Mouse (Mus musculus) heart, embryonic 11.5 days (tissue): Measurements from ENCODE around the gene Smoc2. TPM values are rescaled to one million over a fixed set of nuclear protein-coding genes. Genes with fewer than 3 reads are reported as not detected.

Source experiments
- ATAC-seq: fragments of 200-750 bp; cut with Nextera tagmentation; replicated peaks from 2 replicates; pipeline ENCODE4 v1.8.0; 2017; ENCODE audit warnings: moderate library complexity; ENCODE audit not compliant: insufficient number of reproducible peaks, low FRiP score, low TSS enrichment
- H3K27ac ChIP-seq: fragments of 300-500 bp; sonication (generic); 2 replicates; pipeline ENCODE4 v1.5.1; 2014; ENCODE audit warnings: mild to moderate bottlenecking, low read depth, low read length
- H3K27me3 ChIP-seq: fragments of 300-500 bp; sonication (generic); 2 replicates; pipeline ENCODE4 v1.6.1; 2014; ENCODE audit warnings: mild to moderate bottlenecking, low read length, mixed read lengths; ENCODE audit not compliant: control insufficient read depth, insufficient read depth
- H3K36me3 ChIP-seq: fragments of 300-500 bp; sonication (generic); 2 replicates; pipeline ENCODE4 v1.6.1; 2014; ENCODE audit warnings: mild to moderate bottlenecking, low read length, moderate library complexity, mixed read lengths; ENCODE audit not compliant: control insufficient read depth, insufficient read depth
- H3K4me1 ChIP-seq: fragments of 300-500 bp; sonication (generic); 2 replicates; pipeline ENCODE4 v1.6.1; 2014; ENCODE audit warnings: low read length; ENCODE audit not compliant: control insufficient read depth, insufficient read depth
- H3K4me2 ChIP-seq: fragments of 300-500 bp; sonication (generic); 2 replicates; pipeline ENCODE4 v1.6.1; 2014; ENCODE audit warnings: mild to moderate bottlenecking, moderate library complexity
- H3K4me3 ChIP-seq: fragments of 300-500 bp; sonication (generic); 2 replicates; pipeline ENCODE4 v1.5.1; 2014; ENCODE audit warnings: low read depth, low read length
- H3K9ac ChIP-seq: fragments of 300-500 bp; sonication (generic); 2 replicates; pipeline ENCODE4 v1.6.1; 2014; ENCODE audit warnings: mild to moderate bottlenecking, low read depth, low read length, moderate library complexity
- H3K9me3 ChIP-seq: fragments of 300-500 bp; sonication (generic); replicated peaks from 2 replicates; pipeline ENCODE4 v1.6.1; 2016; ENCODE audit warnings: low read length; ENCODE audit not compliant: control insufficient read depth
- WGBS: fragments of 180-500 bp; shearing (Covaris S2); extraction: QIAGEN DNeasy Blood & Tissue Kit; methylation state at CpG from one replicate; pipeline ENCODE4 v1.1.7; 2014; ENCODE audit not compliant: insufficient replicate concordance; 5-methylcytosine and 5-hydroxymethylcytosine counted together
- polyA plus RNA-seq: library from polyadenylated mRNA; unstranded; fragments of >200 nt; fragmentation: Nextera tagmentation; extraction: Ambion mirVana; gene quantifications from 2 replicates; pipeline ENCODE4 v1.2.1, GENCODE M21; 2014

The Smoc2 gene
- polyA plus RNA-seq, 1 experiment from 2014 or later: 22.7 TPM

DNA sequence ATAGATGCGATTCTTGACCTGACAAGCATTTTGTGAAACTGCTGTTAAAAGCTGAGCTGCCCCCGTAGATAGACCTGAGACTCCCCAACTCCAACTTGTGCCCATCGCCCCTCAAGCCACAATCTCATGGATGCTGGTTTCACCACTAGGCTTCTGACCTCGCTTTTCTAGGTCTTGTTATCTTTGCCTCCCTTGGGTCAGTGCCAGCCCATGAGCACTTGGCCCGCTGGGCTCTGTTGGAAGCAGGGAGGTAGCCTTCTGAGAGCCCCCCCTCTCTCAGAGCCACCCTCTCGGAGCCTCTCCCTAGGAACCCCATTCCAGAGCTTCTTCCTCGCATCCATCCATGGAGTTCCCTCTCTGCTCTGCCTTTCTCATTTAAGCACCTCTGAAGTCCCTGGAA, 37.2 kb downstream of the Smoc2 start:
- no peak for ATAC-seq
- Histone ChIP-seq H3K4me2 (no peak overlapping the region), H3K9ac (no peak overlapping the region), H3K4me3 (no peak overlapping the region), H3K27me3 (peaks cover 23% of the 10 kb centered on the region), H3K9me3 (no peaks in the 10 kb centered on the region), H3K36me3 (no peaks in the 10 kb centered on the region), H3K27ac (no peak overlapping the region), H3K4me1 (no peaks in the 10 kb centered on the region)
- WGBS: 62% methylated on average over 7 of the region's 7 CpGs

- H3K4me2 ChIP-seq: no peak overlapping the region
- H3K27me3 ChIP-seq: peaks cover 14% of the 10 kb centered on the region
- H3K36me3 ChIP-seq: no peaks in the 10 kb centered on the region
- no peak overlapping the region for H3K9ac ChIP-seq
- 29% methylated on average over 4 of the region's 4 CpGs for WGBS
- no peak overlapping the region for H3K4me3 ChIP-seq
- no peak overlapping the region for H3K27ac ChIP-seq
- H3K9me3 ChIP-seq: no peaks in the 10 kb centered on the region
- no peaks in the 10 kb centered on the region for H3K4me1 ChIP-seq
- no peak for ATAC-seq
Observed at GRCm38 (mm10) chr17:14317439-14317838, 38.1 kb downstream of the Smoc2 start.

GRCm38 (mm10) chr17:14326156-14326555, 46.9 kb downstream of the Smoc2 start:
- H3K9ac ChIP-seq: no peak overlapping the region
- no peaks in the 10 kb centered on the region for H3K36me3 ChIP-seq
- peaks cover 21% of the 10 kb centered on the region for H3K27me3 ChIP-seq
- H3K9me3 ChIP-seq: no peaks in the 10 kb centered on the region
- no peaks in the 10 kb centered on the region for H3K4me1 ChIP-seq
- no peak overlapping the region for H3K4me2 ChIP-seq
- no peak for ATAC-seq
- 77% methylated on average over 7 of the region's 7 CpGs for WGBS
- H3K27ac ChIP-seq: no peak overlapping the region
- no peak overlapping the region for H3K4me3 ChIP-seq

GRCm38 (mm10) chr17:14328037-14328436, 48.7 kb downstream of the Smoc2 start:
- ATAC-seq: no peak
- H3K4me2 ChIP-seq: no peak overlapping the region
- no peak overlapping the region for H3K27ac ChIP-seq
- H3K4me3 ChIP-seq: no peak overlapping the region
- WGBS: 76% methylated on average over 9 of the region's 9 CpGs
- no peak overlapping the region for H3K9ac ChIP-seq
- H3K36me3 ChIP-seq: no peaks in the 10 kb centered on the region
- no peaks in the 10 kb centered on the region for H3K4me1 ChIP-seq
- H3K27me3 ChIP-seq: peaks cover 22% of the 10 kb centered on the region
- no peaks in the 10 kb centered on the region for H3K9me3 ChIP-seq

- 90% methylated on average over 7 of the region's 7 CpGs for WGBS
- H3K4me3 ChIP-seq: no peak overlapping the region
- no peak overlapping the region for H3K4me2 ChIP-seq
- no peaks in the 10 kb centered on the region for H3K4me1 ChIP-seq
- H3K27ac ChIP-seq: no peak overlapping the region
- ATAC-seq: no peak
- no peaks in the 10 kb centered on the region for H3K9me3 ChIP-seq
- H3K36me3 ChIP-seq: no peaks in the 10 kb centered on the region
- peaks cover 22% of the 10 kb centered on the region for H3K27me3 ChIP-seq
- H3K9ac ChIP-seq: no peak overlapping the region
Observed at GRCm38 (mm10) chr17:14330498-14330897, 51.2 kb downstream of the Smoc2 start.

DNA sequence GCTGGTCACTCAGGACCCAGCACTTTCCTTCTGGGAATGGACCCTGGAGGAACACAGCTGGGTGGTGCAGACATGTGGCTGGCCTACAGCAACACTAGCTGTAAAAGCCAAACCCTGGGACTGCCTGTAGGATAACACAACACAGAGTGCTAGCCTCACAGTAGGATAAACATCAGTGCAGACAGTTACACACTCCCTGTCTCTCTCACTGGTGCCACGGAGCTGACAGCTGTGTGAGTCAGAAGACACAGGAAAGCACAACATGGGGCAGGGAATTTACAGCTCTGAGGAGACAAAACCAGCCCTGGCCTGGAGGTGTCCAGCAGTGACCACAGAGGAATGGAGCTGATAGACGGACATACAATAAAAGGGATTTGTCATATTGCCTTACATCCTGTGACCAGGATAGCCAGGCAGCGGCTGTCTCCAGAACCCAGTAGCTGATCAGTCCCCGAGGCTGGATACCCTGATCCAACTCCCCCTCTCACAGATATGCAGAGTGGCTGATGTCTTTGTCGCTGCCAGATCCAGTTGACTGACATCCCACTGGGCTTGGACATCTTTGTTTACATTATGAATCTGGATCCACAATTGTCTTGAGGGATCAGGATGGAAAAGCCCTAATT, 60.7 kb downstream of the Smoc2 start:
- Histone ChIP-seq H3K27me3 (peaks cover 34% of the 10 kb centered on the region), H3K4me2 (no peak overlapping the region), H3K4me3 (no peak overlapping the region), H3K27ac (no peak overlapping the region), H3K36me3 (no peaks in the 10 kb centered on the region), H3K4me1 (0 out of 2 replicates have a peak, but pooled peaks cover 2% of the 10 kb centered on the region), H3K9ac (no peak overlapping the region), H3K9me3 (no peaks in the 10 kb centered on the region)
- WGBS: 43% methylated on average over 5 of the region's 5 CpGs
- ATAC-seq: no peak

GRCm38 (mm10) chr17:14340736-14341135, 61.4 kb downstream of the Smoc2 start:
- peaks cover 40% of the 10 kb centered on the region for H3K27me3 ChIP-seq
- no peak for ATAC-seq
- no peak overlapping the region for H3K4me2 ChIP-seq

GRCm38 (mm10) chr17:14342511-14342910, 63.2 kb downstream of the Smoc2 start:
- no peaks in the 10 kb centered on the region for H3K9me3 ChIP-seq
- H3K27ac ChIP-seq: no peak overlapping the region
- no peak overlapping the region for H3K4me2 ChIP-seq
- no peak for ATAC-seq
- H3K27me3 ChIP-seq: peaks cover 38% of the 10 kb centered on the region
- no peak overlapping the region for H3K4me3 ChIP-seq
- 0 out of 2 replicates have a peak, but pooled peaks cover 2% of the 10 kb centered on the region for H3K4me1 ChIP-seq
- H3K9ac ChIP-seq: no peak overlapping the region
- 16% methylated on average over 8 of the region's 8 CpGs for WGBS
- H3K36me3 ChIP-seq: no peaks in the 10 kb centered on the region

More at GRCm38 (mm10) chr17:14340736-14341135, 61.4 kb downstream of the Smoc2 start:
- H3K9me3 ChIP-seq: no peaks in the 10 kb centered on the region
- H3K4me1 ChIP-seq: 0 out of 2 replicates have a peak, but pooled peaks cover 2% of the 10 kb centered on the region
- no peak overlapping the region for H3K27ac ChIP-seq
- H3K36me3 ChIP-seq: no peaks in the 10 kb centered on the region
- 68% methylated on average over 2 of the region's 2 CpGs for WGBS
- no peak overlapping the region for H3K9ac ChIP-seq
- no peak overlapping the region for H3K4me3 ChIP-seq

GRCm38 (mm10) chr17:14343442-14343841, 64.1 kb downstream of the Smoc2 start:
- ATAC-seq: no peak
- no peak overlapping the region for H3K4me2 ChIP-seq
- H3K4me1 ChIP-seq: 0 out of 2 replicates have a peak, but pooled peaks cover 2% of the 10 kb centered on the region
- H3K27me3 ChIP-seq: peaks cover 35% of the 10 kb centered on the region
- WGBS: 82% methylated on average over 12 of the region's 12 CpGs
- H3K9ac ChIP-seq: no peak overlapping the region
- H3K27ac ChIP-seq: no peak overlapping the region
- H3K36me3 ChIP-seq: no peaks in the 10 kb centered on the region
- no peak overlapping the region for H3K4me3 ChIP-seq
- no peaks in the 10 kb centered on the region for H3K9me3 ChIP-seq
